Mouse (Mus musculus): Measurements from ENCODE around the gene Serbp1. TPM values are rescaled to one million over a fixed set of nuclear protein-coding genes. Genes with fewer than 3 reads are reported as not detected.

Gene Serbp1
- polyA plus RNA-seq, 1 experiment from 2014 or later = 427 TPM

DNA sequence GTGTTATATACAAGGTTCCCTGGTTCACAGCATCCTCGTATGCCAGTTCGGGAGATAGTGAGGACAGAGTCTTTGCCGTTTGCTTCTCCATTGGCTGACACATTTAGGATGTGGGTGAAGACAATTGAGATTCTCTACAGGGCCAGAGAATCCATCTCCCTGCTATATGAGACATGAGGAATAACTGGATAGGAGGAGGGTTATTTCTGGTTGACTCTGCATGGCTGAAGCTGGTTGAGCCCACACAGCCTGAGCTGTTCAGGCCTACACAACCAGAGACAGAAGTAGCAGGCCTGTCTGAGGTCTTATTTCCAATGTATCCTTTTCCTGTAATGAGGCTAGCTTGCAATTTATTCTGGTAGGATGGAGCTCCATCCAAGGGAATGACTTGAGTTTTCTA lies 3.3 kb downstream of the Serbp1 start:
- ATAC-seq = no peak

GRCm38 (mm10) chr6:67243765-67244420 lies 5.9 kb downstream of the Serbp1 start:
- Histone ChIP-seq H3K27ac (no peak overlapping the region), H3K4me1 (replicated peaks) (no peaks in the 10 kb centered on the region), H3K9ac (no peak overlapping the region), H3K9me3 (no peaks in the 10 kb centered on the region), H3K27me3 (replicated peaks) (no peaks in the 10 kb centered on the region), H3K36me3 (no peaks in the 10 kb centered on the region), H3K4me2 (replicated peaks) (no peak overlapping the region), H3K4me3 (replicated peaks) (no peak overlapping the region)
- ATAC-seq = 0 out of 2 replicates have a peak, but pooled peaks have one; percentile 69
- 85% methylated on average over 7 of the region's 7 CpGs for WGBS

More for the DNA sequence above, 3.3 kb downstream of the Serbp1 start:
- H3K4me3 ChIP-seq (replicated peaks) = no peak overlapping the region
- H3K9me3 ChIP-seq = no peaks in the 10 kb centered on the region
- no peaks in the 10 kb centered on the region for H3K27me3 ChIP-seq (replicated peaks)
- no peak overlapping the region for H3K27ac ChIP-seq
- no peaks in the 10 kb centered on the region for H3K36me3 ChIP-seq
- H3K4me2 ChIP-seq (replicated peaks) = no peak overlapping the region
- H3K9ac ChIP-seq = no peak overlapping the region
- WGBS = 93% methylated on average over 3 of the region's 3 CpGs
- no peaks in the 10 kb centered on the region for H3K4me1 ChIP-seq (replicated peaks)

- no peak for ATAC-seq
- no peaks in the 10 kb centered on the region for H3K36me3 ChIP-seq
- no peak overlapping the region for H3K9ac ChIP-seq
- H3K27me3 ChIP-seq (replicated peaks) = no peaks in the 10 kb centered on the region
- H3K4me2 ChIP-seq (replicated peaks) = no peak overlapping the region
- WGBS = 88% methylated on average over 5 of the region's 5 CpGs
- H3K9me3 ChIP-seq = no peaks in the 10 kb centered on the region
- H3K27ac ChIP-seq = no peak overlapping the region
- no peak overlapping the region for H3K4me3 ChIP-seq (replicated peaks)
- no peaks in the 10 kb centered on the region for H3K4me1 ChIP-seq (replicated peaks)
Observed at GRCm38 (mm10) chr6:67244451-67244850, 6.5 kb downstream of the Serbp1 start.

- ATAC-seq = no peak
- Histone ChIP-seq H3K27me3 (replicated peaks) (no peaks in the 10 kb centered on the region), H3K27ac (no peak overlapping the region), H3K4me1 (replicated peaks) (no peaks in the 10 kb centered on the region), H3K4me3 (replicated peaks) (no peak overlapping the region), H3K9me3 (no peaks in the 10 kb centered on the region), H3K36me3 (no peaks in the 10 kb centered on the region), H3K4me2 (replicated peaks) (no peak overlapping the region), H3K9ac (no peak overlapping the region)
- WGBS = 85% methylated on average over 4 of the region's 4 CpGs
Observed at GRCm38 (mm10) chr6:67251095-67251494, 13.1 kb downstream of the Serbp1 start.

DNA sequence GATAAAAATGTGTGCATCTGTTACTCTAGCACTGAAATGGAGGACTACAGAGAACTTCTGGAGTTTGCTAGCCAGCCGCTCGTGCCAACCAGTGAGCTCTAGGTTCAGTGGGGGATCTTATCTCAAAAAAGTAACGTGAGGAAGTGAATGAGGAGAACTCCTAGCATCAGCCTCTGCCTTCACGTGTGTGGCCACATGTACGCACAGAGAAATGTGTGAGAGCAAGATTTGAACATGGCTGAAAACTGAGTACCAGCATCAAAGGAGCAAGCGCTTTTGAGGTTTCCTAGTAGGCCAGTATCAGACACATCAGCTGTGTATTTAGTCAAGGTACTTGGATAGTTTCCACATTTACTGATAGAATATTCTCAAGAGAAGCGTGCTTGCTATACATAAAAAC lies 27.0 kb downstream of the Serbp1 start:
- Histone ChIP-seq H3K9me3 (no peaks in the 10 kb centered on the region), H3K27ac (no peak overlapping the region), H3K4me1 (replicated peaks) (no peaks in the 10 kb centered on the region), H3K4me2 (replicated peaks) (no peak overlapping the region), H3K4me3 (replicated peaks) (no peak overlapping the region), H3K27me3 (replicated peaks) (no peaks in the 10 kb centered on the region), H3K9ac (no peak overlapping the region), H3K36me3 (no peaks in the 10 kb centered on the region)
- WGBS = 91% methylated on average over 7 of the region's 7 CpGs
- ATAC-seq = no peak

DNA sequence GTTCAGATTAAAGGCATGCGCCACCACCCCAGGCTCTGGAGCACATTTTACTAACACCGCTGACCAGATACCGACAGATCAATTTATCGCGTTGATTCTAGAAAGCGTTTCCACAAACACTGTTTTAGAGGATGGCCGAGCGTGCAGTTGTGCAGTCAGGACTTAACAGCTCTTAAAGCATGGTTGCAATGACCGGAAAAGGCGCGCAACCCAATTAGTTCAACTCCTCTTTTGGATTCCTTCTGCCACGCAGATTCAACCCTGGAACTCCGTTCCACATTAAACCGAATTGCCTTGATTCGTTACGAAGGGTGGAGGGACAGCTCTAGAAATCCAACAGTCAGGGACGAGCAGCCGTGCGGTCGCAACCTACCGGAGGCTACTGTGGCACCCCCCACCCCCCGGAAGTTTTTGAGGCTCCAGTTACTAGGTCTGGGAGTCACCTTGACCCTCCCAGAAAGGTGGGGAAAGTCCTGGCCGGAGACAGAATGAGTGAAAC lies 28.2 kb downstream of the Serbp1 start:
- H3K9ac ChIP-seq = peak overlapping the region; percentile 62
- no peaks in the 10 kb centered on the region for H3K9me3 ChIP-seq
- no peaks in the 10 kb centered on the region for H3K36me3 ChIP-seq
- H3K4me1 ChIP-seq (replicated peaks) = no peaks in the 10 kb centered on the region
- H3K4me3 ChIP-seq (replicated peaks) = peak overlapping the region; percentile 97
- under 1% methylated on average over 23 of the region's 23 CpGs for WGBS
- peak; percentile 86 for ATAC-seq
- no peaks in the 10 kb centered on the region for H3K27me3 ChIP-seq (replicated peaks)
- peak overlapping the region; percentile 86 for H3K27ac ChIP-seq
- H3K4me2 ChIP-seq (replicated peaks) = peak overlapping the region; percentile 73

DNA sequence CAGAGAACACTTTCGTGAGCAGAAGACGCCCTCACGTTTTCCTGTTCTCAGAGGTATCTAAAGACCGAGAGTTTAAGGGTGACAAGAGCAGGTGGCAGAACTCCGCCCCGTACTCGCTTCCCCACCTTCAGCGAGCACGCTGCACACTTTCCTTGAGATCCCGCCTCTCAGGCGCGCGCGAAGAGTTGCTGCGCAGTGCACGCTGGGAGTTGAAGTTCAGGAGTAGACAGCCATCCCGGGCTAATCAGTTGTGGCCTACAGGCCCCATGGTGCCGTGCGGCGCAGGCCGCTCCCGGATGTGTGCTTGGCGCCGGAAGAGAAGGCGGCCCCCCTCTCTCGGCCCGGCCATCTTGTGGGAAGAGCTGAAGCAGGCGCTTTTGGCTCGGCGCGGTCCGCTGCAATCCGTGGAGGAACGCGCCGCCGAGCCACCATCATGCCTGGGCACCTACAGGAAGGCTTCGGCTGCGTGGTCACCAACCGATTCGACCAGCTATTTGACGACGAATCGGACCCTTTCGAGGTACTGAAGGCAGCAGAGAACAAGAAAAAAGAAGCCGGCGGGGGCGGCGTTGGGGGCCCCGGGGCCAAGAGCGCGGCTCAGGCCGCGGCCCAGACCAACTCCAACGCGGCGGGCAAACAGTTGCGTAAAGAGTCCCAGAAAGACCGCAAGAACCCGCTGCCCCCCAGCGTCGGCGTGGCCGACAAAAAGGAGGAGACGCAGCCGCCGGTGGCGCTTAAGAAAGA lies 28.9 kb downstream of the Serbp1 start:
- under 1% methylated on average over 68 of the region's 68 CpGs for WGBS
- ATAC-seq = peak; percentile 99
- no peaks in the 10 kb centered on the region for H3K9me3 ChIP-seq
- H3K36me3 ChIP-seq = no peaks in the 10 kb centered on the region
- H3K27ac ChIP-seq = peak overlapping the region; percentile 86
- peak overlapping the region; percentile 73 for H3K4me2 ChIP-seq (replicated peaks)
- H3K4me1 ChIP-seq (replicated peaks) = no peaks in the 10 kb centered on the region
- no peaks in the 10 kb centered on the region for H3K27me3 ChIP-seq (replicated peaks)
- H3K4me3 ChIP-seq (replicated peaks) = peak overlapping the region; percentile 97
- H3K9ac ChIP-seq = peak overlapping the region; percentile 99

DNA sequence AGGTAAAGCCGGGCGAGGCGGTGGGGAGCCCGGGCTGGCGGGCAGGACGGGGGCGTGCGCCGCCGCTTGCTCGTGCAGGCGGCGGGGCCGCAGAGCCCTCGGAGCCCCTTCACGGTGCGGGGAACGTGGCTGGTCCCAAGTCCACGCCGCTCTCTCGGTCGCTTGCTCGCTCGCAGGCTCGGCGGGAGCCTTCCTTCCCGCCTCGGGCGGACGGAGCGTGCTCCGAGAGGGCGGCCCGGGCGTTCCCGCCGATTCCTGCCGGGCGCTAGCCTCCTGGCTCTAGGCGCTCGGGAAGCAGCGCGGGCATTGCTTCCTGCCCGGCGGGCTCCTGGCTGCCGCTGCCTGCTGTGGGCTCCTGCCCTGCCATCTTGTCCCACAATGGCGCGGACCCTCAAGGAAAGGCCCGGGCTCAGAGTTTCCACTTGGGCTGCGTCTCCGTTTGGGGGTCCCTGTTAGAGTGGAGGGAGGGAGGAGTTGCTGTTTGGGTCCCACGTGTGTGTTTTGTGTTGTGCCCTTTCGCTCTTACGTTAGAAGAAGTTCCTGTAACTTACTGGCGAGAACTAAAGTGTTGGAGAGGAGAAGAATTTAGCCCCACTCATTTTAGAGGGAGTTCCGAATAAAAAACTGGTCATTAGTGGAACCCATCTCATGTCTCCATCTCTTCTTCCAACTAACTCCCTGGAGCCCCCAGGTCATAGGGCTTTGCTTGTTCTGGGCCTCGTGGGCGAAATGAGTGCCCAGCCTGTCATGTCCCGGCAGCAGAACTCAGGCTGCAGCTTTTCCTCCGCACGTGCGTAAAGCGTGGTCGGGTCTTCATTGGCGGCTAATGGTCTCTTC lies 29.6 kb downstream of the Serbp1 start:
- Histone ChIP-seq H3K9ac (peak overlapping the region; percentile 99), H3K4me2 (replicated peaks) (peak overlapping the region; percentile 49), H3K9me3 (no peaks in the 10 kb centered on the region), H3K4me1 (replicated peaks) (no peaks in the 10 kb centered on the region), H3K36me3 (no peaks in the 10 kb centered on the region), H3K4me3 (replicated peaks) (peak overlapping the region; percentile 97), H3K27ac (peak overlapping the region; percentile 83), H3K27me3 (replicated peaks) (no peaks in the 10 kb centered on the region)
- ATAC-seq = peak; percentile 15
- under 1% methylated on average over 65 of the region's 65 CpGs for WGBS

GRCm38 (mm10) chr6:67268245-67268612 lies 30.3 kb downstream of the Serbp1 start:
- no peaks in the 10 kb centered on the region for H3K36me3 ChIP-seq
- H3K4me1 ChIP-seq (replicated peaks) = no peaks in the 10 kb centered on the region
- no peaks in the 10 kb centered on the region for H3K27me3 ChIP-seq (replicated peaks)
- no peaks in the 10 kb centered on the region for H3K9me3 ChIP-seq
- 0% methylated on average over 2 of the region's 2 CpGs for WGBS
- H3K4me3 ChIP-seq (replicated peaks) = peak overlapping the region; percentile 97
- ATAC-seq = no peak
- H3K4me2 ChIP-seq (replicated peaks) = peak overlapping the region; percentile 49
- H3K27ac ChIP-seq = no peak overlapping the region
- peak overlapping the region; percentile 99 for H3K9ac ChIP-seq

DNA sequence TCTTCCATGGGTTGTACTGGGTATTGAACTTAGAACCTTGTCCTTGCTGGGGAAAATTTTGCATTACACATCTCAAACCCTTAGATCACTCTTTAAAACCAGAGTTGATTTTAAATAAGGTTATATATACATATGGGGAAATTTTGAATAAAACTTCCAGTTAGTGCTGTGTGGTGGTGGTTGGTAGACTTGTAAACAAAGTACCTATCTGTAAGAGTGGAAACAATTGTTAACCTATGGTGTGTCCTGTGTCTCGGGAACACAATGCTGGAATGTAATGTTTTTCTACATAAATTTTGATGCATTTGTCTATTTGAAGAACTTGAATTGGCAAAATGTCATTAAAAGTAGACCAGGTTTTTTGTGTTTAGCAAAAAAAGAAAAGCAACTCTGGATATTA lies 31.0 kb downstream of the Serbp1 start:
- H3K36me3 ChIP-seq = 0 out of 2 replicates have a peak, but pooled peaks cover 3% of the 10 kb centered on the region
- no peaks in the 10 kb centered on the region for H3K4me1 ChIP-seq (replicated peaks)
- H3K9ac ChIP-seq = no peak overlapping the region
- peak overlapping the region; percentile 26 for H3K4me3 ChIP-seq (replicated peaks)
- WGBS = 5% methylated on average over 1 of the region's 1 CpGs
- no peaks in the 10 kb centered on the region for H3K9me3 ChIP-seq
- peak overlapping the region; percentile 55 for H3K4me2 ChIP-seq (replicated peaks)
- no peaks in the 10 kb centered on the region for H3K27me3 ChIP-seq (replicated peaks)
- no peak overlapping the region for H3K27ac ChIP-seq
- ATAC-seq = no peak

DNA sequence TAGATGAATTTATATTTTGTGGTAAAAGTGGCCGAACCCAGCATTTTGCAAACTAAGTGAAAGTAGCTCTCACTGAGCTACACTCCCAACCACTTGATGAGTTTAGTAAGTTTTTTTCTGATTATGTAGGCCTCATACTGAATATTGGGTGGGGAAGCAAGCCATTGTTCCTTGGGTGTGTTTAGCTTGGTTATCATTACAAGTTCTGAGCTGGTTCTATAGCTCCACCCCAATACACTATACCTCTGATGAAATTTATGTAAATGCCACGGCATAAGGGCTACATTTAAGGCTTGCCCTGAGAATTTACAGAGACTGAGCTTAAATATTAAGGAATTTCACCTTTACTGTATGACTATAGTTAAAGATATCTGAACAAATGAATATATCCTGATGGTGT lies 31.5 kb downstream of the Serbp1 start:
- H3K4me2 ChIP-seq (replicated peaks) = peak overlapping the region; percentile 55
- 0 out of 2 replicates have a peak, but pooled peaks cover 3% of the 10 kb centered on the region for H3K36me3 ChIP-seq
- no peaks in the 10 kb centered on the region for H3K27me3 ChIP-seq (replicated peaks)
- ATAC-seq = no peak
- H3K9ac ChIP-seq = peak overlapping the region; percentile 8; the same call in 1 of the 2 replicates
- H3K27ac ChIP-seq = no peak overlapping the region
- peak overlapping the region; percentile 26 for H3K4me3 ChIP-seq (replicated peaks)
- WGBS = 17% methylated on average over 2 of the region's 2 CpGs
- no peaks in the 10 kb centered on the region for H3K9me3 ChIP-seq
- H3K4me1 ChIP-seq (replicated peaks) = no peaks in the 10 kb centered on the region

- peaks cover 12% of the 10 kb centered on the region; the same call in 1 of the 2 replicates for H3K36me3 ChIP-seq
- no peak overlapping the region for H3K27ac ChIP-seq
- no peak overlapping the region for H3K9ac ChIP-seq
- ATAC-seq = no peak
- no peak overlapping the region for H3K4me3 ChIP-seq (replicated peaks)
- 83% methylated on average over 5 of the region's 5 CpGs for whole genome bisulfite sequencing
- H3K9me3 ChIP-seq = no peaks in the 10 kb centered on the region
- H3K4me2 ChIP-seq (replicated peaks) = no peak overlapping the region
- no peaks in the 10 kb centered on the region for H3K27me3 ChIP-seq (replicated peaks)
- no peaks in the 10 kb centered on the region for H3K4me1 ChIP-seq (replicated peaks)
Observed at GRCm38 (mm10) chr6:67277944-67278343, 40.0 kb downstream of the Serbp1 start.

All from intestine, embryonic 15.5 days (tissue).